Mouse (Mus musculus): Measurements from ENCODE around the gene Zfp286.
A peak's percentile ranks its signal among the peaks of the same experiment; 100 is the strongest.

Zfp286 gene

DNA sequence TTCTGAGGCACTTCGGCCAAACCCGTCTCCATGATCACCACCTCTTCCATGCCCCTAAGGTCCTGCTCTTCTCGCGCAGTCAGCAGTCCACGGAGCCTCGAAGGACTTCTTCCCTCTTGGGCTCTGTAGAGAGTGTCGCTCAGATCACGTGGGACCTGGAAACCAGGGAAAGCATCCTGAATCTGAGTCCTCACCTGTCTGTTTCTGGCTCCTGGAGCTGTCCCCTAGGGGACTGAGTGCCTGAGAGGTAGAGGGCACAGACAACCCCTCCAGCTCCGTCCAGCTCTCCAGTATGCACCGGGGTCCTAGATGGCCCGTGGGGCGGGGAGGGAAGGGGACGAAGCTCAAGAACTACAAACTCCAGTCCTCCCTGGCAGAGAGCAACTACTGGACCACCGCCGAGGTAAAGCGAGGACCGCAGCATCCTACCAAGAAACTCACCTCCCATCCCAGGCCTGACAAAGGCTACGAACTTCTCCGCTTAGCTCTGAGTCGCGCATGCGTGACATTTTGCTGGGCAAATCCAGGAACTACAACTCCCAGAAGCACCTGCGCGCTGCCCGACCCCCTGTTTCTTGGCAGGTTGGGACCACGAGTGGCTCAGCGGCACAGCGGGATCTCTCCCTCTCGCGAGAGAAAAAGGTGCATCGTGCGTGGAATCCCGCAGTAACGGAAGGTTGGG, at the start of gene Zfp286:
Gene Zfp286 (minus strand): TSS at position 528 of the 682 bp plus-strand sequence.
- DNase-seq = peak; percentile 85

DNA sequence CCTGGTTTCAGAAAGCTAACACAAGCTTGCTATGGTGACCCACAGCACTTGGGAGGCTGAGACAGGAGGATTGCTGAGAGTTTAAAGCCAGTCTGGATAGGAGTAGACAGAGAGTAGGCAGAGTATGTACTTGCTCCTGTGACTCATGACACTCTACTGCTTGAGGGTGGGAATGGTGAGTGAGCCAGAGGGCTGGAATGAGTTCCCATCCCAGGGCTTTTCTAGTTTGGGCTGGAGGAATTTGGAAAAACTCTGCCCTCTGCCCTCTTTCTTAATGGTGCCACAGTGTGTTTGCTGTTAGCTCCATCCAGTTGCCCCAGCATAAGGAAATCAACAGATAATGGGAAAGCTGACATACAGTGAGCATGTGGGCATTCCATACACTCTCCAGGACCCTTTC, 42.6 kb upstream of the Zfp286 start:
- no peak for DNase-seq

DNA sequence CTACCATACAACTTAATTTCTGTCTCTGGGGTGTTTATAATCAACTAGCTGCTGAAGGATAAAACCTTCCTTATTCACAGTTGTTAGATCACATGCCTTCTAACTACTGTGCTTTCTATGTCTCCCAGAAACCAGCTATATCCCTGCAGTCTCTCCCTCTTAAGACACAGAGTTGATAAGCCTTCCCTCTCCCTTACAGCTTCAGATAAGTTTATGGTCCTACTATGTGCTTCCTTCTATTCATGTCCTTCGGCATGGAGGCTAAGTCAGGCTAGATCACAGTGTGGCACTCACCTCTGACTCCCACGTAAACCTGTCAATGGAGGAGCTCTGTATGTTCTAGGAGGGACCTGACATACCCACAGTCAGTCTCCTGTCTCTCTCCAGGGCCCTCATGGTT, 41.1 kb upstream of the Zfp286 start:
- no peak for DNase-seq

DNA sequence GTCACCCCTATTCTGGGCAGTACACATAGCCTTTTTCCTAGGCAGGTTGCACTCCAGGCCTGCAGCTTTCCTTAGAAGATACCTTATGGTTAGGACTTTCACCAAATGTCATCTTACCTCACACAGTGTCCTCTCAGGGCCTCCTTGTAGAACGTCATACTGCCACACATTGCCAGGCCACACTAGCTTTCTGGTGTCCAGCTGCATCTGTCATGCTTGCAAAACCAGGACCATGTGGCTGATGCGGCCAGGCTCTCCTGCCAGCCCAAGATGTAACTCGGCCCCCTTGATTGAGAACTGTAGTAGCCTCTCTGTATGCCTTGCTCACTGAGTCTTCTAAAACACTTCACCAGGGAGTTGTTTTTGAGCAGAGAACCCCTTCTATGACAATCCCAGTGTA, 38.6 kb upstream of the Zfp286 start:
- no peak for DNase-seq

DNA sequence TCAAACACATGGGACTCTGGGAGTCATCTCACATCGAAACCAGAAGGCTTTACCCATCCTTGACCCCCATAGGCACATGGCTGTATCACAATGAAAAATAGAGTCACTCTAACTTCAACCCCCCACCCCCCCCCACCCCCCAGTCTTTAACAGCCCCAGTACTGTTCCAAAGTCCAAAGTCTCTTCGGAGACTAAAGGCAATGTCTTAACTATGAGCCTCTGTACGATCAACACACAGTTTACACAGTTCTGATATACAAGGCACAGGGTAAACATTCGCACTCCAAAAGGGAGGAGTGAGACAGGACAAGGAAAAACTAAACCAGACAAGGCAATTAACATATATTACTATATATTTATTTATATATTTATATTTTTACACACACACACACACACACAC, 37.9 kb upstream of the Zfp286 start:
- no peak for DNase-seq

DNA sequence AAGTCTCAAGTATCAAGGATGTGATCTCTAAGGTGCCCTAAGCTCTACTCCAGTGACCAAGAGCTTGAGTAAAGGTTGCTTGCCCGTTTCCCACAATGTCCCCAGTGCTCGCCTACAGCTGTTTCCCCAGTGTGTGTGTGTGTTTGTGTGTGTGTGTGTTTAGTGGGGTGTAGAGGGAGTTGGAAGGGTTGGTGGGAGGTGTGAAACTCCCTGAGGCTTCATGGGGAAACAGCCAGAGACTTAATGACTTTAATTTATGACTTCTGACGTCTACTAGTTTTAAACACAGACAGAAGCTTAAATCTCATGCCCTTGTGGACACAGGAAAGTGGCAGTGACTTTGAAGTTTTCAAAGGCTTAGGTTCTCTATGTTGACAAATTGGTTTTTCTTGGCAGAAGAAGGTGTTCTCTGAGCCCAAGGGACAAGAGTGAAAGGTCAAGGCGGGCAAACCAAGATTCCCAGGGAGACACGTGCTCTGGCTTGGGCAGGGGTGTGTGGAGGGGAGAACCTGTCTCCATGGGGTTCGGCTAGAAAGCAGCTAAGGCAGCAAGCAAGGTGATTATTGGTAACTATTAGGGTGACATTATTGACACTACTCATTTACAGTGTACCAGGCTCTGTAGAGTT, 37.0 kb upstream of the Zfp286 start:
- peak; percentile 56 for DNase-seq

DNA sequence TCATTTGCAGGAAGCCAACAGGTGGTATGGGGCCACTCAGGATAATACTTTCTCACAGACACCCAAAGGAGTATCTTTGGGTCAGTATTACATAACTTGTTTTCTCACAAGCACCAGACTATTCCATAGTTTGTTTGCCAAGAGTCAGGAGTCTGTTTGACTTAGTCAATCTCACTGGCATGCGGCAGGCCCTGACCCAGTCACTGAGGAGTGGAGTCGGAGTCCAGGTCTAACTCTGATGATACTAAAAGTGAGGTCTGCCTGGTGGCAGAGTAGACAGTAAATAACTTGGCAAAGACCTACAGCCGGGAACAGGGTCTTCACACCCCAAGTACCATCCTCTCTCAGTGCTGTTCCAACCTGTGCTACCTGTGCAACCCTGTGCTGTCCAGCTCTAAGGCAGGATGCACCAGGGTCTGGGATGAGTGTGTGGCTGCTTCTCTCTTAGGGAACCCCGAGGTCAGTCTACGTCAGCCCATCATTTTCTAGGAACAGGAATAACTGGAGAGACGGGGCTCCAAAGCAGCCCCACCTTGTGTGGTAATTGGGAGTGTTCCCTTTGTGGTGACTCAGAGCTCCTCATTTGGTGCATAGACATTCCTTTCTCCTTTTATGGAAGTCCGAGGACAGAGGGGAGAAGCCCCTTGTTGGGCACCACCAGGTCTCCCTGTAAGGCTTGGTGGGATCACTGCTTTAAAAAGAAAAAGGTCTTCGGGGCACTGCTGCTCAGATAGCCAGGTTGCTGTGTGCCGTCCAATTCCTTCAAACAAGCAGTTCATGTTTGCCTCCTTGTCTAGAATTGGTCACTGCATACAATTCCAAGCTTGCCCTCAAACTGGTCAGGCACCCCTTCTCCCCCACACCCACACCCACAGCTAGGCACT, 36.2 kb upstream of the Zfp286 start:
- DNase-seq = peak; percentile 48

- peak; percentile 29 for DNase-seq
Observed at GRCm38 (mm10) chr11:62824211-62824610, 34.9 kb upstream of the Zfp286 start.

- peak; percentile 81 for DNase-seq
Observed at GRCm38 (mm10) chr11:62821893-62822292, 32.6 kb upstream of the Zfp286 start.

GRCm38 (mm10) chr11:62820661-62821437, 31.6 kb upstream of the Zfp286 start:
- peak; percentile 49 for DNase-seq

DNA sequence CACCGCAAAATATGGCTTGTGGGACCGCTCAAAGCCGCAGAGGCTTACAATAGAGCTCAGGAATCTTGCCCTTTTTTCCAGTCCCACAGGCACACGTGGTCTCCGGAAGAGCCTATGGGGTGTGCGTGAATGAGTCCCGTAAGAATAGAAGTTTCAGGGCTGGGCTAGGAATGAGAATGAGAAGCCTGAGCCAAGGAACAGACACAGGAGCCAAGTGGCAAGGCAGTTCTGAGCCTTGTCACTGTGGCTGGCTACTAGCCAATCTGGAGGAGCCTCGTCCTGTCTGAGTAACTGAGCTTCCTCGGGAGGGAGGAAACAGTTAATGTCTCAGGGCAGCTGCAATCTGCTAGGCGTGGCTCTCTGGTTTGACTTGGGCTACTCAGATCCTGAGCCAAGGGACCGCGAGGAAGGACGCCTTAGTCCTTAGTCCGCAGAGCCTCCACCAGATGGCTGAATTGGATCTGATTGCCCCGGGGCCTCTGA, 30.8 kb upstream of the Zfp286 start, which contains the start of gene Trim16:
Gene Trim16 (plus strand): TSS at position 173 of the 483 bp plus-strand sequence.
- peak; percentile 91 for DNase-seq

GRCm38 (mm10) chr11:62819059-62819686, 29.9 kb upstream of the Zfp286 start:
- DNase-seq = no peak

GRCm38 (mm10) chr11:62816591-62816990, 27.3 kb upstream of the Zfp286 start:
- no peak for DNase-seq

GRCm38 (mm10) chr11:62815438-62815837, 26.2 kb upstream of the Zfp286 start:
- no peak for DNase-seq

DNA sequence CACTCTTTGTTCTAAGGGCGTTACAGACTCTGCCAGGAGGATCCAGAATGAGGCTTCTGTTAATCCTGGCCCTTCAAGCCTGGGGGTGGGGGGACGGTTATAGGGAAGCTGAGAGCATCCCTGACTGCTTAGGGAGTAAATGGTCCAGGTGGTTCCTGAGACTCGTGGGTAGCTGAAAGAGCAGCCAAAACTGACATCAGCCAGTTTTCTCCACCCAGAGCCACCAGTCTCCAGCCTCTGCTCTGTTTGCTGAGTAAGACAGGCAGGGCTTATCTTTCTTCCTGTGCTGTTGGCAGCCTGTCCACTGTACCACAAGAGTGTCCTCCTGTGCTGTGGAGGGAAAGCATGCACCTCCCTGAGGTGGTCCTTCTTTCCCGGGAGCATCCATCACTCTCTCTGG, 25.4 kb upstream of the Zfp286 start:
- peak; percentile 33 for DNase-seq

GRCm38 (mm10) chr11:62813970-62814624, 24.8 kb upstream of the Zfp286 start:
- peak; percentile 81 for DNase-seq

- no peak for DNase-seq
Observed at GRCm38 (mm10) chr11:62813497-62813896, 24.2 kb upstream of the Zfp286 start.

DNA sequence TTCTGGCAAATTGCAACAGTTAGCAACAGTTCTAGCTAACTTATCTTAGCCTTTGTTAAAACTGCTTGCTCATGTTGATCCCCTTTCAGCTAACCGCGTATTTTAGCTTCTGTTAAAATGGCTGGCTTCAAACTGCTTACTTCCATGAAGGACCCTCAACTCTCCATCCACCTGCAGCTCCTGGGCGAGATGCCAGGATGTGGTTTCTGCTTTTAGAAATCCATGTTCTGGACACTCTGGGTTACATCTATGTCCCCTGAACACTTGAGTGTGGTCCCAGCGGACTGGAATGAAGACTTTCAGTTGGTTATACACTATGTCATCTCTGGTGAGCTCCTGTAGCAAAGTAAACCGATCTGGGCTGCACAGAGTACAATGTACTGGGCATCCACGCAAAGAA, 23.0 kb upstream of the Zfp286 start:
- no peak for DNase-seq

DNA sequence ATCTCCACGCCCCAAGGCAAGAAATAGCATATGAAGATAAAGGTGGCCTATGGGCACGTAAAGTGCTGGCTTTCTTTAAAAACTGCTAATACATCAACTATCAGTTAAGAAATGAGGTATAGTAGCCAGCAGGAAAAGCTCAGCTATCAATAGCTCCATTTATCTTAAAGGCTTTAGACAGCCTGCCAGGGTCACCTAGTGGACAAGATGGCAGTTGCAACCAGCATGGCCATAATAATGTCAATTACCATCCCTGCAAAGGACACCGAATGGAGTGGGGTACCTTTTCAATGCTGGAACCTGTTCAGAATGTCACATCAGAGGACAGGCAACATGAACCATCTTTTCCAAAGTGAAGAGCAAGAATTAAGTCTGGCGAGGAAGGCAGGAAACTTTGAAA, 19.9 kb upstream of the Zfp286 start:
- peak; percentile 50 for DNase-seq

DNA sequence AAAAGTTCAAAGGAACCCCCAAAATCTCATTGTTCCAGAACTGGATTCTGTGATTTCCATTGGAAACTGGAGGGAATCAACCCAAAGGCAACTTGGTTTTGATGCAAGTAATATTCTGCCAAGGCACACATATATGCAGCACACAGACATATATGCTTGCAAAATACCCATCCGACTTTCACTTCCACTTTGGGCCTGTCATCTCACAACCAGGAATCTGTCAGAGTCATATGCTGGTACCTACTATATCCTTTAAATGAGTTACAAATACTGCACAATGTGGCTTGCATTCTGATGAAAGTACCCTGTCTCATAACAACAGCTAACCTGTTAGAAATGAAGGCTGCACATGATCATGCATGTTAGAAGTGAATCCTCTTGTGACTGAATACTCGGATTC, 18.7 kb upstream of the Zfp286 start:
- no peak for DNase-seq

DNA sequence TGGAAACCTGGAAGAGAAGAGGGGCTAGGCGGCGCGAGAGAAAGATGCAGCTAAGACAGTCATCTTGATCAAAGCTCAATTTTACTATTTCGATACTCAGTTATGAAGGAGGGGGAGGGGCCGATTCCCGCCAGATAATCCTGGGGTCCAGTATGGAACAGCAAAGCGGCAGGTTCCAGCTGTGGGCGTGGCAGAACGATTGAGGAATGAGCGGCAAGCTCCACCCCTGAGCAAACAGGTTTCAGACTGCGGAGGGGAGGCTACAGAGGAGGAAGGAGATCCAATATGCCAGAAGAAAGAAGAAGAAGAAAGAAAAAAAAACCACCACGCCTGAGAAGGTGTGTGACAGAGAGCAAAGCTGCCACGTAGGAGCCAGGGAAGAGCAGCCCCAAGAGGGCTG, 14.9 kb upstream of the Zfp286 start:
- DNase-seq = no peak

DNA sequence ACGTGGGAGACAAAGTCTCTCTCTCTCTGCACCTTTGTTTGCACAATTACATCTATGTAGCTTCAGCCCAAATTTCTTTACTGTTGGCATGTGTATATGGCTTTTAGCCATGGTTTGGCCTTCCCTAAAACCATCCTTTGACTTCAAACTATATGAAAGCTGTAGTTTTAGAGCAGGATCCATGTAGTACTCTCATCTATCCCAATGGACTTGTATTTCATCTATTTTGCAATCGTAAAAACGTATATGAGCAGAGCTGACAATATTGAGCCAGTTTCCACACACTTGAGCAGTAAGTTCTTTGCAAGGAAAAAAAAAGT, 315 bp upstream of the Zfp286 start:
- no peak for DNase-seq
